Mouse (Mus musculus) embryonic facial prominence, embryonic 14.5 days (tissue): ENCODE measurements at regions not wholly inside any gene's neighbourhood (a gene's known extent, or its start where the extent isn't known, plus 50 kb on each side); places are given as distances from the start of the nearest gene placed in this dataset.

Source experiments
- ATAC-seq: fragments of 200-750 bp; cut with Nextera tagmentation; 2 replicates; pipeline ENCODE4 v1.8.0; 2017; ENCODE audit warnings: low read depth, moderate number of reproducible peaks, moderate TSS enrichment
- DNase-seq: peaks from one replicate; pipeline ENCODE4 v3.0.0-alpha.2; 2015; ENCODE audit warnings: low spot score
- H3K27ac ChIP-seq: fragments of 300-500 bp; sonication (generic); replicated peaks from 2 replicates; pipeline ENCODE4 v1.5.1; 2014; ENCODE audit warnings: low read depth, mild to moderate bottlenecking, low read length, moderate library complexity
- H3K27me3 ChIP-seq: fragments of 300-500 bp; sonication (generic); replicated peaks from 2 replicates; pipeline ENCODE4 v1.6.1; 2014; ENCODE audit warnings: low read length; ENCODE audit not compliant: control insufficient read depth, insufficient read depth
- H3K36me3 ChIP-seq: fragments of 300-500 bp; sonication (generic); 2 replicates; pipeline ENCODE4 v1.6.1; 2014; ENCODE audit warnings: low read length, mixed read lengths; ENCODE audit not compliant: control insufficient read depth, insufficient read depth
- H3K4me1 ChIP-seq: fragments of 300-500 bp; sonication (generic); 2 replicates; pipeline ENCODE4 v1.6.1; 2014; ENCODE audit warnings: antibody characterized with exemption, low read length; ENCODE audit not compliant: control insufficient read depth, insufficient read depth
- H3K4me2 ChIP-seq: fragments of 300-500 bp; sonication (generic); 2 replicates; pipeline ENCODE4 v1.6.1; 2014; ENCODE audit warnings: low read depth, mild to moderate bottlenecking, low read length, moderate library complexity, mixed read lengths
- H3K4me3 ChIP-seq: fragments of 300-500 bp; sonication (generic); 2 replicates; pipeline ENCODE4 v1.5.1; 2014; ENCODE audit warnings: low read depth, mild to moderate bottlenecking, low read length
- H3K9ac ChIP-seq: fragments of 300-500 bp; sonication (generic); 2 replicates; pipeline ENCODE4 v1.6.1; 2014; ENCODE audit warnings: low read depth, mild to moderate bottlenecking, low read length, moderate library complexity, mixed read lengths
- H3K9me3 ChIP-seq: fragments of 300-500 bp; sonication (generic); 2 replicates; pipeline ENCODE4 v1.6.1; 2016; ENCODE audit warnings: low read length; ENCODE audit not compliant: control insufficient read depth
- WGBS: fragments of 180-500 bp; shearing (Covaris S2); extraction: QIAGEN DNeasy Blood & Tissue Kit; methylation state at CpG from one replicate; pipeline ENCODE4 v1.1.7; 2014; 5-methylcytosine and 5-hydroxymethylcytosine counted together

- Histone ChIP-seq H3K36me3 (no peaks in the 10 kb centered on the region), H3K9me3 (no peaks in the 10 kb centered on the region), H3K27me3 (no peaks in the 10 kb centered on the region), H3K9ac (no peak overlapping the region), H3K4me1 (0 out of 2 replicates have a peak, but pooled peaks cover 5% of the 10 kb centered on the region), H3K4me3 (no peak overlapping the region), H3K4me2 (no peak overlapping the region), H3K27ac (no peak overlapping the region)
- 82% methylated on average over 10 of the region's 10 CpGs for WGBS
- DNase-seq, result no peak
- ATAC-seq, result no peak
Measured at GRCm38 (mm10) chr1:156997033-156997432, 57.6 kb upstream of the Ralgps2 start.

- no peaks in the 10 kb centered on the region for H3K36me3 ChIP-seq
- 0 out of 2 replicates have a peak, but pooled peaks cover 5% of the 10 kb centered on the region for H3K4me1 ChIP-seq
- H3K4me2 ChIP-seq, result no peak overlapping the region
- H3K27ac ChIP-seq, result no peak overlapping the region
- H3K27me3 ChIP-seq, result no peaks in the 10 kb centered on the region
- H3K9me3 ChIP-seq, result no peaks in the 10 kb centered on the region
- 83% methylated on average over 10 of the region's 10 CpGs for WGBS
- 0 out of 2 replicates have a peak, but pooled peaks have one; percentile 23 for ATAC-seq
- H3K4me3 ChIP-seq, result no peak overlapping the region
- DNase-seq, result peak; percentile 79
- no peak overlapping the region for H3K9ac ChIP-seq
Measured at GRCm38 (mm10) chr1:156996084-156996880, 56.9 kb upstream of the Ralgps2 start.

GRCm38 (mm10) chr1:156995180-156995951 lies 55.9 kb upstream of the Ralgps2 start:
- Histone ChIP-seq H3K4me2 (no peak overlapping the region), H3K4me1 (peaks cover 7% of the 10 kb centered on the region; the same call in 1 of the 2 replicates), H3K9ac (no peak overlapping the region), H3K9me3 (no peaks in the 10 kb centered on the region), H3K27ac (no peak overlapping the region), H3K36me3 (no peaks in the 10 kb centered on the region), H3K27me3 (no peaks in the 10 kb centered on the region), H3K4me3 (no peak overlapping the region)
- WGBS, result 92% methylated on average over 7 of the region's 7 CpGs
- no peak for ATAC-seq
- DNase-seq, result no peak

GRCm38 (mm10) chr1:156994644-156995016 lies 55.2 kb upstream of the Ralgps2 start:
- DNase-seq (no peak), ATAC-seq (no peak)
- H3K27ac ChIP-seq, result no peak overlapping the region
- H3K9me3 ChIP-seq, result no peaks in the 10 kb centered on the region
- H3K4me1 ChIP-seq, result peaks cover 10% of the 10 kb centered on the region; the same call in 1 of the 2 replicates
- 90% methylated on average over 2 of the region's 2 CpGs for WGBS
- H3K4me2 ChIP-seq, result no peak overlapping the region
- no peak overlapping the region for H3K9ac ChIP-seq
- no peak overlapping the region for H3K4me3 ChIP-seq
- H3K36me3 ChIP-seq, result no peaks in the 10 kb centered on the region
- H3K27me3 ChIP-seq, result no peaks in the 10 kb centered on the region

- no peak for ATAC-seq
- 71% methylated on average over 15 of the region's 15 CpGs for WGBS
Measured at GRCm38 (mm10) chr1:156994005-156994643, 54.7 kb upstream of the Ralgps2 start.

GRCm38 (mm10) chr1:156993105-156993504 lies 53.7 kb upstream of the Ralgps2 start:
- Histone ChIP-seq H3K4me1 (peaks cover 10% of the 10 kb centered on the region; the same call in 1 of the 2 replicates), H3K4me2 (no peak overlapping the region), H3K27ac (no peak overlapping the region), H3K9me3 (no peaks in the 10 kb centered on the region), H3K27me3 (no peaks in the 10 kb centered on the region), H3K4me3 (no peak overlapping the region), H3K36me3 (no peaks in the 10 kb centered on the region), H3K9ac (no peak overlapping the region)
- ATAC-seq, result no peak
- DNase-seq, result no peak
- 71% methylated on average over 3 of the region's 3 CpGs for WGBS

More at GRCm38 (mm10) chr1:156994005-156994643, 54.7 kb upstream of the Ralgps2 start:
- Histone ChIP-seq H3K9me3 (no peaks in the 10 kb centered on the region), H3K27ac (no peak overlapping the region), H3K4me2 (no peak overlapping the region), H3K4me3 (no peak overlapping the region), H3K9ac (no peak overlapping the region), H3K4me1 (peaks cover 10% of the 10 kb centered on the region; the same call in 1 of the 2 replicates), H3K36me3 (no peaks in the 10 kb centered on the region), H3K27me3 (no peaks in the 10 kb centered on the region)
- DNase-seq, result no peak

- no peak overlapping the region for H3K9ac ChIP-seq
- WGBS, result 49% methylated on average over 2 of the region's 2 CpGs
- peaks cover 10% of the 10 kb centered on the region; the same call in 1 of the 2 replicates for H3K4me1 ChIP-seq
- H3K9me3 ChIP-seq, result no peaks in the 10 kb centered on the region
- no peak overlapping the region for H3K4me3 ChIP-seq
- no peak overlapping the region for H3K4me2 ChIP-seq
- H3K27me3 ChIP-seq, result no peaks in the 10 kb centered on the region
- ATAC-seq (no peak), DNase-seq (no peak)
- no peaks in the 10 kb centered on the region for H3K36me3 ChIP-seq
- no peak overlapping the region for H3K27ac ChIP-seq
Measured at GRCm38 (mm10) chr1:156992536-156992935, 53.1 kb upstream of the Ralgps2 start.
